Mouse (Mus musculus): ENCODE results near the gene Naa16. TPM values are rescaled to one million over a fixed set of nuclear protein-coding genes. Genes with fewer than 3 reads are reported as not detected.

The Naa16 gene
- polyA plus RNA-seq, 1 experiment from 2014 or later: 33.0 TPM

GRCm38 (mm10) chr14:79295579-79295978, 95.0 kb downstream of the Naa16 start:
- H3K4me2 ChIP-seq (ENCODE audit: low read depth, low read length): no peak overlapping the region
- 81% methylated on average over 9 of the region's 9 CpGs for WGBS
- no peaks in the 10 kb centered on the region; the same call in 1 of the 2 replicates for H3K4me1 ChIP-seq (ENCODE audit: control insufficient read depth, insufficient read depth, low read length)
- H3K9ac ChIP-seq (ENCODE audit: low read depth, low read length): no peak overlapping the region
- no peak overlapping the region for H3K4me3 ChIP-seq (ENCODE audit: low read length)
- no peaks in the 10 kb centered on the region for H3K9me3 ChIP-seq (ENCODE audit: control insufficient read depth, low read length)
- H3K27ac ChIP-seq (ENCODE audit: low read length): no peak overlapping the region
- no peaks in the 10 kb centered on the region for H3K36me3 ChIP-seq (ENCODE audit: control insufficient read depth, insufficient read depth, low read length)
- ATAC-seq: no peak
- no peaks in the 10 kb centered on the region; the same call in 1 of the 2 replicates for H3K27me3 ChIP-seq (replicated peaks; ENCODE audit: control insufficient read depth, insufficient read depth, low read length)

- 53% methylated on average over 5 of the region's 5 CpGs for WGBS
- no peak overlapping the region for H3K9ac ChIP-seq (ENCODE audit: low read depth, low read length)
- H3K27me3 ChIP-seq (replicated peaks; ENCODE audit: control insufficient read depth, insufficient read depth, low read length): no peaks in the 10 kb centered on the region; the same call in 1 of the 2 replicates
- no peak overlapping the region for H3K27ac ChIP-seq (ENCODE audit: low read length)
- peaks cover under 1% of the 10 kb centered on the region; the same call in 1 of the 2 replicates for H3K4me1 ChIP-seq (ENCODE audit: control insufficient read depth, insufficient read depth, low read length)
- H3K4me2 ChIP-seq (ENCODE audit: low read depth, low read length): no peak overlapping the region
- no peaks in the 10 kb centered on the region for H3K9me3 ChIP-seq (ENCODE audit: control insufficient read depth, low read length)
- H3K4me3 ChIP-seq (ENCODE audit: low read length): no peak overlapping the region
- ATAC-seq: peak; percentile 70
- no peaks in the 10 kb centered on the region for H3K36me3 ChIP-seq (ENCODE audit: control insufficient read depth, insufficient read depth, low read length)
These were observed 95.6 kb downstream of the Naa16 start for GRCm38 (mm10) chr14:79294950-79295349.

GRCm38 (mm10) chr14:79294051-79294814, 96.3 kb downstream of the Naa16 start:
- ATAC-seq: no peak
- Histone ChIP-seq H3K36me3 (ENCODE audit: control insufficient read depth, insufficient read depth, low read length) (no peaks in the 10 kb centered on the region), H3K4me1 (ENCODE audit: control insufficient read depth, insufficient read depth, low read length) (peaks cover 3% of the 10 kb centered on the region; the same call in 1 of the 2 replicates), H3K4me2 (ENCODE audit: low read depth, low read length) (no peak overlapping the region), H3K9me3 (ENCODE audit: control insufficient read depth, low read length) (no peaks in the 10 kb centered on the region), H3K4me3 (ENCODE audit: low read length) (no peak overlapping the region), H3K27me3 (replicated peaks; ENCODE audit: control insufficient read depth, insufficient read depth, low read length) (no peaks in the 10 kb centered on the region), H3K27ac (ENCODE audit: low read length) (no peak overlapping the region), H3K9ac (ENCODE audit: low read depth, low read length) (no peak overlapping the region)
- 79% methylated on average over 8 of the region's 8 CpGs for WGBS

GRCm38 (mm10) chr14:79293119-79293780, 97.3 kb downstream of the Naa16 start:
- Histone ChIP-seq H3K27ac (ENCODE audit: low read length) (peak overlapping the region; percentile 15; the same call in 1 of the 2 replicates), H3K4me2 (ENCODE audit: low read depth, low read length) (no peak overlapping the region)
- ATAC-seq: 0 out of 2 replicates have a peak, but pooled peaks have one; percentile 16

GRCm38 (mm10) chr14:79291629-79292028, 98.9 kb downstream of the Naa16 start:
- Histone ChIP-seq H3K27ac (ENCODE audit: low read length) (no peak overlapping the region), H3K4me1 (ENCODE audit: control insufficient read depth, insufficient read depth, low read length) (peaks cover 3% of the 10 kb centered on the region; the same call in 1 of the 2 replicates), H3K27me3 (replicated peaks; ENCODE audit: control insufficient read depth, insufficient read depth, low read length) (no peaks in the 10 kb centered on the region), H3K9me3 (ENCODE audit: control insufficient read depth, low read length) (no peaks in the 10 kb centered on the region), H3K4me2 (ENCODE audit: low read depth, low read length) (no peak overlapping the region), H3K4me3 (ENCODE audit: low read length) (no peak overlapping the region), H3K36me3 (ENCODE audit: control insufficient read depth, insufficient read depth, low read length) (no peaks in the 10 kb centered on the region), H3K9ac (ENCODE audit: low read depth, low read length) (no peak overlapping the region)
- 86% methylated on average over 4 of the region's 4 CpGs for WGBS
- ATAC-seq: no peak

More at GRCm38 (mm10) chr14:79293119-79293780, 97.3 kb downstream of the Naa16 start:
- Histone ChIP-seq H3K36me3 (ENCODE audit: control insufficient read depth, insufficient read depth, low read length) (no peaks in the 10 kb centered on the region), H3K4me3 (ENCODE audit: low read length) (no peak overlapping the region), H3K9me3 (ENCODE audit: control insufficient read depth, low read length) (no peaks in the 10 kb centered on the region), H3K9ac (ENCODE audit: low read depth, low read length) (no peak overlapping the region), H3K27me3 (replicated peaks; ENCODE audit: control insufficient read depth, insufficient read depth, low read length) (no peaks in the 10 kb centered on the region), H3K4me1 (ENCODE audit: control insufficient read depth, insufficient read depth, low read length) (peaks cover 3% of the 10 kb centered on the region; the same call in 1 of the 2 replicates)
- 47% methylated on average over 11 of the region's 16 CpGs for WGBS

- ATAC-seq: no peak
- 41% methylated on average over 15 of the region's 15 CpGs for WGBS
- no peak overlapping the region for H3K27ac ChIP-seq (ENCODE audit: low read length)
These were observed 99.7 kb downstream of the Naa16 start for GRCm38 (mm10) chr14:79290683-79291425.

GRCm38 (mm10) chr14:79289909-79290308, 100.7 kb downstream of the Naa16 start:
- no peaks in the 10 kb centered on the region for H3K36me3 ChIP-seq (ENCODE audit: control insufficient read depth, insufficient read depth, low read length)
- H3K27ac ChIP-seq (ENCODE audit: low read length): no peak overlapping the region
- peaks cover 3% of the 10 kb centered on the region; the same call in 1 of the 2 replicates for H3K4me1 ChIP-seq (ENCODE audit: control insufficient read depth, insufficient read depth, low read length)
- WGBS: 42% methylated on average over 9 of the region's 9 CpGs
- H3K27me3 ChIP-seq (replicated peaks; ENCODE audit: control insufficient read depth, insufficient read depth, low read length): no peaks in the 10 kb centered on the region
- H3K4me2 ChIP-seq (ENCODE audit: low read depth, low read length): no peak overlapping the region
- ATAC-seq: no peak
- no peak overlapping the region for H3K4me3 ChIP-seq (ENCODE audit: low read length)
- no peak overlapping the region for H3K9ac ChIP-seq (ENCODE audit: low read depth, low read length)
- no peaks in the 10 kb centered on the region for H3K9me3 ChIP-seq (ENCODE audit: control insufficient read depth, low read length)

More at GRCm38 (mm10) chr14:79290683-79291425, 99.7 kb downstream of the Naa16 start:
- Histone ChIP-seq H3K4me3 (ENCODE audit: low read length) (no peak overlapping the region), H3K4me2 (ENCODE audit: low read depth, low read length) (no peak overlapping the region), H3K9me3 (ENCODE audit: control insufficient read depth, low read length) (no peaks in the 10 kb centered on the region), H3K27me3 (replicated peaks; ENCODE audit: control insufficient read depth, insufficient read depth, low read length) (no peaks in the 10 kb centered on the region), H3K36me3 (ENCODE audit: control insufficient read depth, insufficient read depth, low read length) (no peaks in the 10 kb centered on the region), H3K4me1 (ENCODE audit: control insufficient read depth, insufficient read depth, low read length) (peaks cover 3% of the 10 kb centered on the region; the same call in 1 of the 2 replicates), H3K9ac (ENCODE audit: low read depth, low read length) (no peak overlapping the region)

- no peak for ATAC-seq
- Histone ChIP-seq H3K4me2 (ENCODE audit: low read depth, low read length) (no peak overlapping the region), H3K27ac (ENCODE audit: low read length) (no peak overlapping the region), H3K4me3 (ENCODE audit: low read length) (no peak overlapping the region), H3K36me3 (ENCODE audit: control insufficient read depth, insufficient read depth, low read length) (no peaks in the 10 kb centered on the region), H3K4me1 (ENCODE audit: control insufficient read depth, insufficient read depth, low read length) (0 out of 2 replicates have a peak, but pooled peaks cover 3% of the 10 kb centered on the region), H3K9ac (ENCODE audit: low read depth, low read length) (no peak overlapping the region), H3K27me3 (replicated peaks; ENCODE audit: control insufficient read depth, insufficient read depth, low read length) (no peaks in the 10 kb centered on the region), H3K9me3 (ENCODE audit: control insufficient read depth, low read length) (no peaks in the 10 kb centered on the region)
- 76% methylated on average over 3 of the region's 3 CpGs for WGBS
These were observed 102.3 kb downstream of the Naa16 start for GRCm38 (mm10) chr14:79288280-79288679.

All from intestine, embryonic 16.5 days (tissue).